Mouse (Mus musculus) heart, postnatal 36 days (tissue): ENCODE results near the gene Eme1. TPM values are rescaled to one million over a fixed set of nuclear protein-coding genes. Genes with fewer than 3 reads are reported as not detected.

Experiments
- DNase-seq, 2 experiments: peaks; one replicate each; pipeline ENCODE4 v3.0.0; 2021 to 2022
- intact Hi-C: fragments of 180-260 bp; cut with DNase I; formaldehyde crosslinking; loops from one replicate; pipeline ENCODE4 v1.15.1; 2025
- total RNA-seq, 2 experiments: library from RNA; stranded (reverse); gene quantifications; 2 replicates each; pipeline ENCODE4 v1.2.3; 2021

The Eme1 gene
- total RNA-seq, 2 experiments from 2014 or later: 0.25 TPM; not detected in 1

- peak; percentile 81 to 82 for DNase-seq
- intact Hi-C loops: loop anchor here (2.0 kb wide), 1 partner anchor 53 kb away; the partner anchor contains the start of gene Rsad1
These were observed 52.2 kb downstream of the Eme1 start, which contains the start of gene Acsf2 for GRCm38 (mm10) chr11:94601321-94602281. Acsf2 (minus strand) TSS chr11:94601871.

DNA sequence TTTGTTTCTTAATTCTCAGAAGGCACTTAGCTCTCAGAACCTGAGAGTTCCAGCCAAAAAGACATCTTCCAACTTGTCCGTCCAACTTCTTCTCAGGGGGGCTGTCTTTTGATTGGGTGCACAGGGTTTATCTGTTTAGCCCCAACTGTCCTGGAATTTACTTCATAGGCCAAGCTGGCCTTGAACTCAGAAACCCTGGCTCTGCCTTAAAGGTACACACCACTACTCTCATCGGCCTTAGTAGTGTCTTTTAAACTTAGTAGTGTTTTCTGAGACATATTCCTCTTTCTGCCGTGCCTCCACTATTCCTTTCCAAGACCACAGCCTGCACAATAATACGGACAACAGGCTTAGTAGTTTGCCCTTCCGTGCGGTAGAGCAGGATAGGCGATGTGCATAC lies 53.3 kb downstream of the Eme1 start:
- no peak for DNase-seq
- intact Hi-C loops: no loop called here

DNA sequence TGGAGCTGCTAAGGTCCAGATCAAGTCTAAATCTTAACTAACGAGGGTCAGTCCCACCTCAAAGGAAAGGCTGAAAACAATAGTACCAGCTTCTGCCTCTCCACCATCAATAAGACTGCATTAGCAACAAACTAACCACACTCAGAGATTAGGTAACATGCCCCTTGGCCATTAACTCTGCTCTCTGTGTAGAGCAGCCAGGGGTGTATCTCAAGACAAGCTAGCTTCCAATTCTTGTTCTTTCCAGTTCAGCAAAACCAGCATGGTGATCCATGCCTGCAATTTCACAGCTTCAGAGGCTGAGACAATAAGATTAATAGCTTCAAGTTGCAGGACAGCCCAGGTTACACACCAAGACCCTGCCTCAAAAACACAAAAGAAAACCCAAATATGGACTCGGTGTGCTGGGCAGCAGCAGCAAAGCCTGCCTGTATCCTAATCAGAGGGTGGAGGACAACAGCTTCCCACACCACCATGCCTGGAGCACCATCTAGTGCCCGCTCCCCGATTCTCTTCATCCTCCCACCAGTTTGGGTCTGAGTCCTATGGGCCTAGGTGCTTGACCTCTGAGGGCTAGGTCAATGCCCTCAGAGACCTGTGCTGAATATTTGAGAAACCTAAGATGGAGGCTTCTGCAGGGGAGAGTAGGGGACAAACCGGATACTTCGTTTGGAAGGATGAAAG lies 55.2 kb downstream of the Eme1 start:
- DNase-seq: no peak
- intact Hi-C loops: no loop called here

GRCm38 (mm10) chr11:94597319-94597718 lies 56.4 kb downstream of the Eme1 start:
- peak; percentile 41 to 49 for DNase-seq
- intact Hi-C loops: no loop called here

DNA sequence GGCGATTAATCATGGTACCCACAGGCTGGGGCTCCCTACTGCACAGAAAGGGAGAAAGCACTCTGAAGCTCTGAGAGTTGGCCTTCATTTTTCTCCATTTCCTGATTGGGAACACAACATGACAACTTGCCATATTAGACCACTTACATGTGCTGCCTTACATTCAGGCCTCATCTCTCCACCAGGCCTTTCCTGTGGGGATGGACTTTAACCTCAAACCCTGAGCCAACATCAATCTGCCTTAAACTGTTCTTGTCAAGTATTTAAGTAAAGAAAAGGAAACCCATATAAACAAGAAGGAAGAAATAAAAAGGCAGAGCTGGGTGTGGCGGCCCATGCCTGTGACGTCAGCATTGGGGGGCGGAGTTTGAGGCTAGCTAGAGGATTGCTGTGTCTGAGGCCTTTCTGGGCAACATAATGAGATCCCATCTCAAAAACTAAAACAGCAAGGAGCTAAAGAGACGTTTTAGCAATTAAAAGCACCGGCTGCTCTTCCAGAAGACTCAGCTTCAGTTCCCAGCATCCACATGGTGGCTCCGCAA lies 57.4 kb downstream of the Eme1 start:
- DNase-seq: no peak
- intact Hi-C loops: no loop called here

Other genes starting within 250 kb of the Eme1 start
- 10 to 100 TPM; 13.8 to 14.2 TPM for gene Cacna1g, start 179.8 kb downstream of the Eme1 start, total RNA-seq
- under 1 TPM; 0.42 to 0.62 TPM for gene Spata20, start 167.8 kb downstream of the Eme1 start, total RNA-seq
- 10 to 100 TPM; 26.7 to 31.2 TPM for gene Epn3, start 154.0 kb downstream of the Eme1 start, total RNA-seq
- 1 to 10 TPM in 1 of 2 experiments, under 1 TPM in 1; 0.89 to 1.3 TPM for gene Mycbpap, start 132.2 kb downstream of the Eme1 start, total RNA-seq
- 10 to 100 TPM in 1 of 2 experiments, 1 to 10 TPM in 1; 9.6 to 14.2 TPM for gene Rsad1, start 104.7 kb downstream of the Eme1 start, total RNA-seq
- 1 to 10 TPM; 1.0 to 1.2 TPM for gene Chad, start 88.9 kb downstream of the Eme1 start, total RNA-seq
- gene Acsf2, start 52.1 kb downstream of the Eme1 start, total RNA-seq: 10 to 100 TPM; 26.5 to 28.9 TPM
- gene Lrrc59, start 24.2 kb downstream of the Eme1 start, total RNA-seq: 10 to 100 TPM; 31.1 to 33.8 TPM
- gene Mrpl27, start 197 bp downstream of the Eme1 start, total RNA-seq: 10 to 100 TPM; 59.2 to 60.1 TPM
- 10 to 100 TPM in 1 of 2 experiments, 1 to 10 TPM in 1; 10.0 to 10.4 TPM for gene Xylt2, start 23.6 kb upstream of the Eme1 start, total RNA-seq
- not detected for gene Gm11541, start 50.5 kb upstream of the Eme1 start, total RNA-seq
- 1 to 10 TPM; 1.1 to 1.2 TPM for gene Cdc34b, start 87.8 kb upstream of the Eme1 start, total RNA-seq
- gene Tmem92, start 128.7 kb upstream of the Eme1 start, total RNA-seq: not detected